Mouse (Mus musculus) ovary, postnatal 10 days (tissue): ENCODE data around the gene Faap24.

Source experiments
- DNase-seq: peaks from one replicate; pipeline ENCODE4 v3.0.0; 2022; ENCODE audit warnings: low spot score

The Faap24 gene

DNA sequence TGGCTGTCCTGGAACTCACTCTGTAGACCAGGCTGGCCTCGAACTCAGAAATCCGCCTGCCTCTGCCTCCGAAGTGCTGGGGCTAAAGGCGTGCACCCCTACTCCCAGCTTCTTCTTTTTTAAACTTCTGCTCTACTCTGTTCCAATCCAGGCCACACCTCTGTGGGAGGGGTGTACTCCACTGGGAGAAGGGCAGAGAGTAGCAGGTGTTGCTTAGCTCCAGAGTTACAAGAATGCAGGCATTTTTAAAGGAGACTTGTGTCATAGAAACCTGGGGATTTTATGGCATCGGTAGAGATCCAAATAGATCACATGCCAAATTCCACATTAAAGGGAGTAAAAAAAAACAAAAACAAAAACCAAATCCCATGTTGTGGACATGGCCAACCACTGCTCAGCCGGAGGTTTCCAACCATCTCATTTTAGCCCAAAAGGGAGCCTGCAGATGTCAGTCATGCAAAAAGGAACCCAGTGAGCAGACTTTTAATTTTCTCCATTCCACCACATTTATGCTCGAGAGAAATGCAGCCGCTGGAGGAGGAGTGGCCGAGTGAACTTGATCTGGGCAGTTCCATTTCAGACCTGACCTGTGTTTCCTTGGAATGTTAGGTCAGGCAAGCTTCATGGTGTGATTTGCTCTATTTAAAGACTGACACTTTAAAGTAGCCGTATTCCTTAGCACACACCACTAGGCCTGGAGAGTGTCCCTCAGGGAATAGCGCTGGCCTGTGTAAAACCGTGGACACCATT lies 31.3 kb downstream of the Faap24 start:
- no peak for DNase-seq

GRCm38 (mm10) chr7:35362868-35363267 lies 33.8 kb downstream of the Faap24 start:
- DNase-seq: no peak

DNA sequence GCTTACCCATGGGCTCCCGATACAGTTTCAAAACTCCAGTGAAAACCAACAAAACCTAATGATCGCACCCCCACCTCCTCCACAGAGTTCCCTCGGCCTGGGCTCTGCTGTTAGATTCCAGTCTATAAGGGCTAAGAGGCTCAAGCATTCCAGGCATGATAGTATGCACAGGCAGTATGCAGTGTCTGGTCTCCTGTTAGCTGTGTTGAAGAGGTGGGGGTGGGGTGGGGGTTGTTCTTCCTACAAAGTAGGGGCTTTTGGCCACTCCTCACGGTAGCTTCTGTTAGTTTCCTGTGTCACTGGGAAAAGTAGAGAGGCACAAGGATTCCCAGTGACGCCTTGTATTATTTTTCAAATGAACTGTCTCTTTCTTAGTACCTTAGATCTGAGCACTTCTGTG lies 34.4 kb downstream of the Faap24 start:
- DNase-seq: no peak

DNA sequence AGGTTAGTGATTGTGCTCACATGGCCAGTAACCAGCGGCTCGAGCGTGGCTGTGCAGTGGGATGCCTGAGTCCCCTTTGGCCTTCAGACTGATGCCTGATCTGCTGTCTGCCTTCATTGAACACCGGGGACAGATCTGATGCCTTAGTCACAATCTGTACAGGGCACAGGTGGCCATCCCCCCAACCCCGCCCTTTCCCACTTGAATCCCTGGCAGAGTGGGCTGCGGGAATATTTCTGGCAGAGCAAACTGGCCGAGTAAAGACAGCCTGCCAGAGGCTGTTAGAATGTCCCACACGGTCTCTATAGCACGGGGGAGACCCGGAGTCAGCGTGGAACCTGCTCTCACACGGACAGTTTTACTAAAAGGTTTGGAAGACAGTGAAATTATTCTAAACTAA lies 39.0 kb downstream of the Faap24 start:
- DNase-seq: no peak

DNA sequence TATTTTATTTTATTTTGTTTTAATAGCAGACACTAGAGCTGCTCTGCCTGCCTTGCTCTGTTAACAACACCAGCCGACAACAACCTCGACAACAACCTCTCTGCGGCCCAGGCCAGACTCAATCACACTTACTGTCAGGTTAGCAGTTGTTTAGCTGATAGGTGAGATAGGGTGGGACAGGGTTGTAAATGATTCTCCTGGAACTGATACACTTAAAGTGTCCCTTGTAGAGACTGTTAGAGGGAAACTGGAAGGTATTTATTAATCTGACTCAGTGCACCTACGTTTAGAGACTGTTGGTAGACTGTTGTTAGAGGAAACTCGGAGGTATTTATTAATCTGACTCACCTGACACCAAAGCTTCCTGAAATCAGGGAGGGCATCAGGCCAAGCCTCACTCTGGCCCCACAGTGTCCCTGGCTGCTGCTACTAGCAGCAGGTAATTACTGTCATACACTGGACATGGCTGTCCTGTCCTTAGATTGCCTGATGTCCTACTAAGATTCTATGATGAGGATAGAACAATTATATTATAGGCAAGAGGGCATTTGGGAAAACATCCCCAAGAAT lies 41.2 kb downstream of the Faap24 start:
- no peak for DNase-seq

GRCm38 (mm10) chr7:35353306-35353705 lies 43.3 kb downstream of the Faap24 start:
- no peak for DNase-seq

DNA sequence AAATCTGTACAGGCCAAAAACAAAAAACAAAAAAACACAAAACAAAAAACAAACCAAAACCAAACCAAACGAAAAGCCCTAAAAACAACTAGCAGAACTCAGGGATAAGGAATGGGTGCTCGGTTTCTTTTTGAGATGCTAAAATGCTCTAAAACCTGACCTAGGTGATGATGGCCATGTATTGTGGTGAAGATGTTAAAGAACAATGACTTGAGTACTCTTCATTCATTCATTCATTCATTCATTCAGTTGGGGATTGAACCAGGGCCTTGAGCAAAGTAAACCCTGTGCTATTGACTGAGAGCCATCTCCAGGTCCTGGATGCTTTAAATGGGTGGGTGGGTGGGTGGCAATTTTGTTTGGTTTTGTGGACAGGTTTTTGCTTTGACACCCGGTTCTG lies 45.5 kb downstream of the Faap24 start:
- no peak for DNase-seq

DNA sequence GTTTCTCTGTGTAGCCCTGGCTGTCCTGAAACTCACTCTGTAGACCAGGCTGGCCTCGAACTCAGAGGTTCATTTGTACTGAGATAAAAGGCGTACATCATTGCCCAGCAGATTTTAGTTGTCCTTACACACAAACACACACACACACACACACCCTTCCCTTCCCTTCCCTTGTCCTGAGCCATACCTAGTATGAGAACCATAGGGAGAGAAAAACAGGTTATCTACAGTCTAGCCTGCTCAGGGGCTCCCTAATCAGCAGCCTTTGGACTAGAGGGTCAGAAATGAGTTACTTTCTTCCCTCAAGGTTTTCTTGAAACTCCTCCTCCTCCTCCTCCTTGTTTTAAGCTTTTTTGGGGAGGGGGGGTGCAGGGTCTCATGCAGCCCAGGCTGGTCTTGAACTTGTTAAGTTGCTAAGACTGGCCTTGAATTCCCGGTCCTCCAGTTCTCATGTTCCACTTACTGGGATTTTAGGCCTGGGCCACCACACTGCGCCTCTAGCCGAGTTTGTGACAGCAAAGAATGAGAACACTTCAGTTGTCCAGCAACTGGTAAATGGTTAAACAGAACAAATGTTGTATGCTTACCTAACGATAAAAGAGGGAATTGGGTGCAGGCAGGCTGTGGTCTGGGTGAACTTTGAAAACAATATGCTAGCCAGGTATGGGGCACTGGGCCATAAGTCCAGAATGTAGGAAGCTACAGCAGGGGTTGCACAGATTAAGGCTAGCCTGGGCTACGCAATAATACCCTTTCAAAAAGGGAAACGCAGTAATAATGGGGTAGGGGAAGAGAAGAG lies 46.6 kb downstream of the Faap24 start:
- DNase-seq: no peak

- no peak for DNase-seq
Measured at GRCm38 (mm10) chr7:35349022-35349421, 47.6 kb downstream of the Faap24 start.

DNA sequence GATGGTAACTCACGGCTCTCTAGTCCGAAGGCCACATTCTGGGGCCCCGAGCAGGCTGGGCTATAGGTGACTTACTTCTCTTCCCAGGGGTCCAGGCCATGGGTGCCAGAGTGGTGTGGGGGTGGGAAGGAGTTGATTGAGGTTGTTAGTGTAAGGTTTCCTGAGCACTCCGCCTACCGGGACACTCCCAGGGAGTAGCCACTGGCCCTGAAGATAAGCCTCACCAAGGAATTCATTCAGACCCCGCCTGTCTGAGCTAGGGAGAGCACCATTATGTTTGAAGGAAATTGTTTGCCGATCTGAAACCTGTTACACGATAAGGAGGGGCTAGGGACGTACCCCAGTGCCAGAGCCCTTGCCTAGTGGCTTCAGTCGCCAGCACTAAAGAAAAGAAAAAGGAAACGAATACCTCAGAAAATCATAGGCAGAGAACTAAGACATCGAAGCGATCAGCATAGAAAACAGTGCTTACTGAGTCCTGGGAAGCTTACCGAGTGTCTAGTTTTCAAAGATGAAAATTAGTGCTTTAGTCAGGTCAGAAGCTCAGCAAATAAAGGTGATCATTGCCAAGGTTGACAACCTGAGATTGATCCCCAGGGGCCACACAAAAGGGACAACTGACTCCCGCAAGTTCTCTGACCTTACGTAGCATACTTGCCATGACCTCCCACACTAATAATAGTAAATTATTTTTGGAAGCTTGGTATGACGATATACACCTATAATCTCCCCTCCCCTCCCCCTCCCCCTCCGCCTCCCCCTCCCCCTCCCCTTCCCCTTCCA lies 48.5 kb downstream of the Faap24 start:
- DNase-seq: no peak

DNA sequence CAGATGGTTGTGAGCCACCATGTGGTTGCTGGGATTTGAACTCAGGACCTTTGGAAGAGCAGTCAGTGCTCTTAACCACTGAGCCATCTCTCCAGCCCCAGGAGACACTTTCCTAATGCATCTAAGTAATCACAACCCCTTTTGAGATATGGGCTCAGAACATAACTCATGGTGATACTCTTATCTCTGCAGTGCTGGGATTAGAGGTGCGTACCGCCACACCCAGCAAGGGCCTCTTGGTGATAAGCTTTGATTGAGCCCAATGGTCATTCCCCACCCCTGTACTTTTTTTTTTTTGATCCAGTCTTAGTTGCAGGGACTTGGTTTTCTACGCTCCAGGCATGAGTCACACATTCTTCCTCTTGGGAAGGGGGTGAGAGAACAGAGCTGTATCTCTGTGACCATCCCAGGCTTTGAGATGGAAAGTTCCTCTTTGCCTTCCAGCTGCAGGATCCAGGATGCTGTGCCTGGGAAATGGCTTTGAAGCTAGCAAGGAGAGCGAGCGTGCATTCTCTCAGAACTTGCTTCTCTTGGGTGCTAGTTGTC lies 51.8 kb downstream of the Faap24 start:
- no peak for DNase-seq

DNA sequence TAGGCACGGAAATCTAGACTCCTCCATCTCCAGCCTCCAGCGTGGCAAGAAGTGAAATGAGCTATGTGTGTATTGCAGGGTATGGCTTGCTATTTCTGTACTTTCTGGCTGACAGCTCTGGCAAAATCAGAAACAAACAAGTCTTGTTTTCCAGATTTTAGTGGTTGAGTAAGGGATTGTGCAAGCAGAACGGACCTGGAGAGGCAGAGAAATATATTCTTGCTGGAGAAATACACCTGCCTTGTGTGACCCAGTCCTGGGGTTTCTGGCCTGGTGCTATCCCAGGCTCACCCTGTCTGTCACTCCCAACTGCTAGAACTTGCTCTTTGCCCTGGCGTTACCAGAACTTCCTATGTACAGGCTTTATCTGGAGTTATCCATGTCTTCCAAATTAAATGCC lies 54.1 kb downstream of the Faap24 start:
- no peak for DNase-seq
